Mouse (Mus musculus): ENCODE results near the gene Usp12. TPM values are rescaled to one million over a fixed set of nuclear protein-coding genes. Genes with fewer than 3 reads are reported as not detected.
"Not testable (repeated sequence)": the region's sequence is repeated elsewhere in the genome, so short reads cannot be mapped to it uniquely, and the experiment has no call there.

The Usp12 gene
- polyA plus RNA-seq, 1 experiment from 2014 or later, result 12.1 TPM

- WGBS, result 86% methylated on average over 1 of the region's 9 CpGs
- H3K36me3 ChIP-seq (replicated peaks; ENCODE audit: control insufficient read depth, insufficient read depth), result peaks cover 52% of the 10 kb centered on the region
- H3K9ac ChIP-seq; H3K9me3 ChIP-seq (ENCODE audit: control insufficient read depth, low read length); DNase-seq (ENCODE audit: low spot score); H3K4me1 ChIP-seq (replicated peaks; ENCODE audit: control insufficient read depth, insufficient read depth, low read length); H3K27ac ChIP-seq; H3K4me2 ChIP-seq (replicated peaks); ATAC-seq (ENCODE audit: low FRiP score); H3K27me3 ChIP-seq (ENCODE audit: control insufficient read depth, insufficient read depth, low read length); H3K4me3 ChIP-seq (replicated peaks; ENCODE audit: low read length): not testable (repeated sequence)
These were observed 59.8 kb downstream of the Usp12 start for GRCm38 (mm10) chr5:146735054-146735453.

- Histone ChIP-seq H3K27me3 (ENCODE audit: control insufficient read depth, insufficient read depth, low read length) (no peaks in the 10 kb centered on the region), H3K4me3 (replicated peaks; ENCODE audit: low read length) (no peak overlapping the region), H3K9ac (no peak overlapping the region), H3K4me1 (replicated peaks; ENCODE audit: control insufficient read depth, insufficient read depth, low read length) (no peaks in the 10 kb centered on the region), H3K4me2 (replicated peaks) (no peak overlapping the region), H3K9me3 (ENCODE audit: control insufficient read depth, low read length) (no peaks in the 10 kb centered on the region), H3K27ac (no peak overlapping the region), H3K36me3 (replicated peaks; ENCODE audit: control insufficient read depth, insufficient read depth) (peaks cover 43% of the 10 kb centered on the region)
- ATAC-seq (ENCODE audit: low FRiP score) (no peak), DNase-seq (ENCODE audit: low spot score) (no peak)
- 91% methylated on average over 12 of the region's 12 CpGs for WGBS
These were observed 60.7 kb downstream of the Usp12 start for GRCm38 (mm10) chr5:146733888-146734640.

GRCm38 (mm10) chr5:146733372-146733771 lies 61.4 kb downstream of the Usp12 start:
- Histone ChIP-seq H3K9me3 (ENCODE audit: control insufficient read depth, low read length) (no peaks in the 10 kb centered on the region), H3K27me3 (ENCODE audit: control insufficient read depth, insufficient read depth, low read length) (no peaks in the 10 kb centered on the region), H3K36me3 (replicated peaks; ENCODE audit: control insufficient read depth, insufficient read depth) (peaks cover 38% of the 10 kb centered on the region), H3K4me1 (replicated peaks; ENCODE audit: control insufficient read depth, insufficient read depth, low read length) (no peaks in the 10 kb centered on the region), H3K9ac (no peak overlapping the region), H3K27ac (no peak overlapping the region), H3K4me2 (replicated peaks) (no peak overlapping the region), H3K4me3 (replicated peaks; ENCODE audit: low read length) (no peak overlapping the region)
- WGBS, result 81% methylated on average over 7 of the region's 7 CpGs
- DNase-seq (ENCODE audit: low spot score) (no peak), ATAC-seq (ENCODE audit: low FRiP score) (no peak)

GRCm38 (mm10) chr5:146727006-146727405 lies 67.8 kb downstream of the Usp12 start:
- 0 out of 2 replicates have a peak, but pooled peaks have one; percentile 55 for ATAC-seq (ENCODE audit: low FRiP score)

DNA sequence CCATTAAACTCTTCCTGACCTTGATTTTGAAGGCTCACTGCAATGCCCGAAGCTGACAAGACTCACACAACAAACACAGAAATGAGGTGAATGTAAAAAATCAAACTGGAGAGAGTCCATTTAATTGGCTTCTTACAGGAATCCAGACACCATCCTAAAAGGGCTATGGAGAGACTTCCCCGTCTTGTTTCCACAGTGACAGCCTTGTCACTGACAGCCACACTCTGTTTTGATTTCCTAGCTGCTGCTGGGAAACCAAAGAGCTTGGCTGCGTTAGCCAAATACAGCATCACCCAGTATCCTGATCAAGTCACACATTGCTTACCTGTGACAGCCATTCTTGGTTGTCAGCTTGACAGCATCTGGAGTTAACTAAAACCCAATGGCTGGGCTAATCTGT lies 69.8 kb downstream of the Usp12 start:
- Histone ChIP-seq H3K27me3 (ENCODE audit: control insufficient read depth, insufficient read depth, low read length) (no peaks in the 10 kb centered on the region), H3K9ac (no peak overlapping the region), H3K4me3 (replicated peaks; ENCODE audit: low read length) (no peak overlapping the region), H3K36me3 (replicated peaks; ENCODE audit: control insufficient read depth, insufficient read depth) (no peaks in the 10 kb centered on the region), H3K4me2 (replicated peaks) (no peak overlapping the region), H3K27ac (no peak overlapping the region), H3K9me3 (ENCODE audit: control insufficient read depth, low read length) (no peaks in the 10 kb centered on the region), H3K4me1 (replicated peaks; ENCODE audit: control insufficient read depth, insufficient read depth, low read length) (no peaks in the 10 kb centered on the region)
- WGBS, result 66% methylated on average over 3 of the region's 3 CpGs
- DNase-seq (ENCODE audit: low spot score), result no peak
- no peak for ATAC-seq (ENCODE audit: low FRiP score)

More at GRCm38 (mm10) chr5:146727006-146727405, 67.8 kb downstream of the Usp12 start:
- WGBS, result 76% methylated on average over 4 of the region's 4 CpGs
- Histone ChIP-seq H3K4me1 (replicated peaks; ENCODE audit: control insufficient read depth, insufficient read depth, low read length) (no peaks in the 10 kb centered on the region), H3K27ac (no peak overlapping the region), H3K9me3 (ENCODE audit: control insufficient read depth, low read length) (no peaks in the 10 kb centered on the region), H3K9ac (no peak overlapping the region), H3K4me2 (replicated peaks) (no peak overlapping the region), H3K36me3 (replicated peaks; ENCODE audit: control insufficient read depth, insufficient read depth) (no peaks in the 10 kb centered on the region), H3K4me3 (replicated peaks; ENCODE audit: low read length) (no peak overlapping the region), H3K27me3 (ENCODE audit: control insufficient read depth, insufficient read depth, low read length) (no peaks in the 10 kb centered on the region)
- DNase-seq (ENCODE audit: low spot score), result no peak

DNA sequence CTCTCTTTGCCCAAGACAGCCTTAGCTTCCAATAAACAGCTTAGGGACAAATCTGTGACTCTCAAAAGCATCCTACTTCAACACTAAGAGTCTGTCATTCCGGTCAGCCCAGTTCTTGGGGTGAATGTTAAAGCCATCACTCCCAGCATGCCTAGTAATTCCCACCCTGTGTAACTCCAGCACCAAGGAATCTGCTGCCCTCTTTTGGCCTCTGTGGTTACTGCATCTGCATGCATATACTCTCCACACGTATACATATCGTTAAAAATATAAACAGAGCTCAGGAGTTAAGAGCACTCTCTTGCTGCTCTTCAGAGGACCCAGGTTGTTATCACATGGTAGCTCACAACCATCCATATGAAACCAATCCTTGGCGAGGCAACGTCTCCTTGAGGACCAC lies 71.4 kb downstream of the Usp12 start:
- Histone ChIP-seq H3K9ac (no peak overlapping the region), H3K27me3 (ENCODE audit: control insufficient read depth, insufficient read depth, low read length) (no peaks in the 10 kb centered on the region), H3K27ac (no peak overlapping the region), H3K4me2 (replicated peaks) (no peak overlapping the region), H3K36me3 (replicated peaks; ENCODE audit: control insufficient read depth, insufficient read depth) (no peaks in the 10 kb centered on the region), H3K9me3 (ENCODE audit: control insufficient read depth, low read length) (no peaks in the 10 kb centered on the region), H3K4me1 (replicated peaks; ENCODE audit: control insufficient read depth, insufficient read depth, low read length) (no peaks in the 10 kb centered on the region), H3K4me3 (replicated peaks; ENCODE audit: low read length) (no peak overlapping the region)
- 93% methylated on average over 5 of the region's 5 CpGs for WGBS
- ATAC-seq (ENCODE audit: low FRiP score) (no peak), DNase-seq (ENCODE audit: low spot score) (no peak)

DNA sequence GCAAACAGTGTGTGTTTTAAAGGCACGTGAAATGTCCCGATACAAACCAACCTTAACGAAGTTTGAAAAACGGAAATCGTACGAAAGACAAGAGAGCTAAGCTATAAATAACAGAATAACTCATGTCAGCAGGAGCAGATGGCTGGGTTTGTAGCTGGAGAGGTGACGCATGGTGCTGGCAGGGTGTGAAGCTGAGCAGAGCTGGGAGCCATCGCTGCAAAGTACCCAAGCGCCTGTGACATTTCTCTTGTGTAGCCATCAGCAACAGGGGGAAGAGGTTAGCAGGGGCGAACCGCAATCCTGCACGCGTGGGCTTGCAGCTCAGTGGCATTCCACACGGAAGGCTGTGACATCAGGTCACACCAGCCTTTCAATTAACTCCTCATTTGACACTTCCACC lies 72.6 kb downstream of the Usp12 start:
- DNase-seq (ENCODE audit: low spot score), result no peak
- H3K36me3 ChIP-seq (replicated peaks; ENCODE audit: control insufficient read depth, insufficient read depth), result no peaks in the 10 kb centered on the region
- WGBS, result 69% methylated on average over 14 of the region's 14 CpGs
- no peak for ATAC-seq (ENCODE audit: low FRiP score)
- H3K9me3 ChIP-seq (ENCODE audit: control insufficient read depth, low read length), result no peaks in the 10 kb centered on the region
- no peak overlapping the region for H3K4me2 ChIP-seq (replicated peaks)
- no peaks in the 10 kb centered on the region for H3K27me3 ChIP-seq (ENCODE audit: control insufficient read depth, insufficient read depth, low read length)
- H3K4me3 ChIP-seq (replicated peaks; ENCODE audit: low read length), result no peak overlapping the region
- H3K9ac ChIP-seq, result no peak overlapping the region
- H3K27ac ChIP-seq, result no peak overlapping the region
- no peaks in the 10 kb centered on the region for H3K4me1 ChIP-seq (replicated peaks; ENCODE audit: control insufficient read depth, insufficient read depth, low read length)

DNA sequence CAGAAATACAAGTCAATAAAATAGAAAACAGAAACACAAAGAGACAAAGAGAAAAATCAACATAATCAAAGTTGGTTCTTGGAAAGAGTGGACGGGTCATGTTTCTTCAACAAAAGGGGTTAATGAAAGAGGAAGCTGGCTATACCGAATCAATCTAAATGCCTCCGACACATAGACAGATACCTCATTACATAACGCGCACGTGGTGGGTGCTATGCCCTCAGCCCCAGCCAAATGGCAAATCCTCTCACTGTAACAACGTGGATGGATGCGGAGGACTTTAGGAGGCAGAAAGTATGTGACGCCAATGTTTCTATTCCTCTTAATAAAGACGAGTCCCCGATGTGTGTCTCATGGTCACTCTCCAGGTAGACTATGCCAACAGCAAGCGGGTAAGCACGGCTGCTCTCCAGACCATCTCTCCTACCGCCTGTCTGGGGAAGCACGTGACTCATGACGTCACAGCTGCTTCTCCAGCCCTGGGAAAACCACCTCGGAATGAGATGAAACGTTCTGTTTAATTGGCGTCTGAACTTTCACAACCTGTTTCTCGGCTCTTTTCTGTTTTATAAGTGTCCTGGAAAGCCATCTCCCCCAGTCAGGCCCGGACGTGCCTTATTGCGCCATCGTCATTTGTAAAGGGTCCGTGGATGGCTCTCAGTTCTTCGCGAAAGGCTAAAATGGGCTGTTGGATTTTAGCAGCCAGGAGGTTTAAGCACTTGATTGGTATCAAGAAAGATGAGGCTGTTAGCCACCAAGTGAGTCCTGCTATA lies 75.0 kb downstream of the Usp12 start:
- 81% methylated on average over 27 of the region's 27 CpGs for WGBS
- Histone ChIP-seq H3K36me3 (replicated peaks; ENCODE audit: control insufficient read depth, insufficient read depth) (no peaks in the 10 kb centered on the region), H3K4me3 (replicated peaks; ENCODE audit: low read length) (no peak overlapping the region), H3K9me3 (ENCODE audit: control insufficient read depth, low read length) (no peaks in the 10 kb centered on the region), H3K4me1 (replicated peaks; ENCODE audit: control insufficient read depth, insufficient read depth, low read length) (no peaks in the 10 kb centered on the region), H3K9ac (no peak overlapping the region), H3K27me3 (ENCODE audit: control insufficient read depth, insufficient read depth, low read length) (no peaks in the 10 kb centered on the region), H3K4me2 (replicated peaks) (no peak overlapping the region), H3K27ac (no peak overlapping the region)
- DNase-seq (ENCODE audit: low spot score), result no peak
- no peak for ATAC-seq (ENCODE audit: low FRiP score)

DNA sequence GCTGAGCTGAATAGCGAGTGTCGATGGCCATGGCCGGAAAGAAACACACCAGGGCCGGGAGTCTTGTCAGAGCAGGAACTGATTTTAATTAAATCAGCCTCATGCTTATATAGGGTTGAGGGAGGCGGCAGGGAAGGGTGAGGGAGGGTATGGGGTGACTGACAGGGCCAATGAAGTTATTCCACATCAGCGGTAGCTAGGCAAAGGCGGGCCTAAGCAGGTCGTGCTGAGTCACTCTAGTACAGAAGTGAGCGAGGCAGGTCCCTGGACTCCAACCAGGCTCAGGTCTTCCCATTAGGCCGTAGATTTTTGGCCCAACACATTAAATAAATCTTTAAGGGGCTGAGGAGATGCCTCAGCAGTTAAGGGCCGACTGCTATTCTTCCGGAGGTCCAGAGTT lies 81.0 kb downstream of the Usp12 start:
- Histone ChIP-seq H3K4me2 (replicated peaks) (no peak overlapping the region), H3K27me3 (ENCODE audit: control insufficient read depth, insufficient read depth, low read length) (no peaks in the 10 kb centered on the region), H3K36me3 (replicated peaks; ENCODE audit: control insufficient read depth, insufficient read depth) (no peaks in the 10 kb centered on the region), H3K27ac (no peak overlapping the region; the same call in 1 of the 2 replicates), H3K9ac (no peak overlapping the region), H3K4me3 (replicated peaks; ENCODE audit: low read length) (no peak overlapping the region), H3K9me3 (ENCODE audit: control insufficient read depth, low read length) (no peaks in the 10 kb centered on the region), H3K4me1 (replicated peaks; ENCODE audit: control insufficient read depth, insufficient read depth, low read length) (peaks cover 14% of the 10 kb centered on the region)
- 92% methylated on average over 12 of the region's 12 CpGs for WGBS
- ATAC-seq (ENCODE audit: low FRiP score), result no peak
- DNase-seq (ENCODE audit: low spot score), result no peak
